Mouse (Mus musculus) right cerebral cortex, adult 18-20 months (tissue): ENCODE results near the gene Rbpjl.

Experiments
- DNase-seq: peaks from one replicate; pipeline ENCODE4 v3.0.0; 2022; ENCODE audit warnings: mixed read lengths

The Rbpjl gene

GRCm38 (mm10) chr2:164449341-164450042 is 46.6 kb downstream of the Rbpjl start:
- DNase-seq = no peak

GRCm38 (mm10) chr2:164452000-164452676 is 49.2 kb downstream of the Rbpjl start:
- no peak for DNase-seq

GRCm38 (mm10) chr2:164453047-164453757 is 50.3 kb downstream of the Rbpjl start:
- no peak for DNase-seq

- no peak for DNase-seq
These were observed 51.1 kb downstream of the Rbpjl start for GRCm38 (mm10) chr2:164453887-164454500.

GRCm38 (mm10) chr2:164454846-164455245 is 51.9 kb downstream of the Rbpjl start:
- peak; percentile 91 for DNase-seq

- DNase-seq = no peak
These were observed 52.7 kb downstream of the Rbpjl start for GRCm38 (mm10) chr2:164455421-164456190.

GRCm38 (mm10) chr2:164456413-164456812 is 53.5 kb downstream of the Rbpjl start:
- no peak for DNase-seq

GRCm38 (mm10) chr2:164456864-164457300 is 53.9 kb downstream of the Rbpjl start, which contains the start of gene Sys1:
Sys1 (plus strand) TSS chr2:164456964.
- DNase-seq = peak; percentile 50

GRCm38 (mm10) chr2:164457942-164458341 is 55.0 kb downstream of the Rbpjl start:
- DNase-seq = no peak

- no peak for DNase-seq
These were observed 55.6 kb downstream of the Rbpjl start for GRCm38 (mm10) chr2:164458535-164458934.

GRCm38 (mm10) chr2:164460745-164461551 is 58.0 kb downstream of the Rbpjl start, which contains the start of gene Gm20458:
Gm20458 (plus strand) TSS chr2:164460967.
- peak; percentile 99 for DNase-seq
